Mouse (Mus musculus): ENCODE data around the gene Adprhl2.

Adprhl2 gene

GRCm38 (mm10) chr4:126321111-126321853 lies at the start of gene Adprhl2:
Adprhl2 (minus strand) TSS chr4:126321703.
- DNase-seq (ENCODE audit: low spot score) = peak; percentile 96

- DNase-seq (ENCODE audit: low spot score) = no peak
Observed at GRCm38 (mm10) chr4:126360069-126360468, 38.6 kb upstream of the Adprhl2 start.

- no peak for DNase-seq (ENCODE audit: low spot score)
Observed at GRCm38 (mm10) chr4:126343451-126343850, 21.9 kb upstream of the Adprhl2 start.

- no peak for DNase-seq (ENCODE audit: low spot score)
Observed at GRCm38 (mm10) chr4:126339461-126339860, 18.0 kb upstream of the Adprhl2 start.

GRCm38 (mm10) chr4:126332358-126332757 lies 10.9 kb upstream of the Adprhl2 start:
- peak; percentile 40 for DNase-seq (ENCODE audit: low spot score)

- no peak for DNase-seq (ENCODE audit: low spot score)
Observed at GRCm38 (mm10) chr4:126331751-126332150, 10.2 kb upstream of the Adprhl2 start.

- DNase-seq (ENCODE audit: low spot score) = no peak
Observed at GRCm38 (mm10) chr4:126330295-126330694, 8.8 kb upstream of the Adprhl2 start.

- DNase-seq (ENCODE audit: low spot score) = no peak
Observed at GRCm38 (mm10) chr4:126326036-126326435, 4.5 kb upstream of the Adprhl2 start.

GRCm38 (mm10) chr4:126325281-126325861 lies 3.9 kb upstream of the Adprhl2 start, which contains the start of gene Tekt2:
Tekt2 (minus strand) TSS chr4:126325688.
- peak; percentile 39 for DNase-seq (ENCODE audit: low spot score)

GRCm38 (mm10) chr4:126324861-126325260 lies 3.4 kb upstream of the Adprhl2 start:
- DNase-seq (ENCODE audit: low spot score) = no peak

- no peak for DNase-seq (ENCODE audit: low spot score)
Observed at GRCm38 (mm10) chr4:126322646-126323045, 1.1 kb upstream of the Adprhl2 start.

- no peak for DNase-seq (ENCODE audit: low spot score)
Observed at GRCm38 (mm10) chr4:126321854-126322511, 480 bp upstream of the Adprhl2 start.

- no peak for DNase-seq (ENCODE audit: low spot score)
Observed at GRCm38 (mm10) chr4:126319806-126320205, 1.7 kb downstream of the Adprhl2 start.

- DNase-seq (ENCODE audit: low spot score) = no peak
Observed at GRCm38 (mm10) chr4:126316443-126317040, 5.0 kb downstream of the Adprhl2 start.

GRCm38 (mm10) chr4:126315931-126316330 lies 5.6 kb downstream of the Adprhl2 start:
- no peak for DNase-seq (ENCODE audit: low spot score)

GRCm38 (mm10) chr4:126314393-126314792 lies 7.1 kb downstream of the Adprhl2 start:
- DNase-seq (ENCODE audit: low spot score) = no peak

- DNase-seq (ENCODE audit: low spot score) = no peak
Observed at GRCm38 (mm10) chr4:126313202-126313601, 8.3 kb downstream of the Adprhl2 start.

GRCm38 (mm10) chr4:126311566-126312200 lies 9.8 kb downstream of the Adprhl2 start:
- DNase-seq (ENCODE audit: low spot score) = no peak

- no peak for DNase-seq (ENCODE audit: low spot score)
Observed at GRCm38 (mm10) chr4:126310344-126310743, 11.2 kb downstream of the Adprhl2 start.

GRCm38 (mm10) chr4:126309922-126310309 lies 11.6 kb downstream of the Adprhl2 start:
- peak; percentile 68 for DNase-seq (ENCODE audit: low spot score)

- DNase-seq (ENCODE audit: low spot score) = no peak
Observed at GRCm38 (mm10) chr4:126309211-126309921, 12.1 kb downstream of the Adprhl2 start.
